ENCODE assay signal across 12 mouse cellular contexts in genomic region chr6:147822215-147822614, GRCm38 (mm10).
DNase-seq lines count a peak whose midpoint lies in the region; ATAC-seq and TF ChIP-seq lines count a peak whose summit lies in the region.
"Had no signal": no experiment of that assay in that cellular context is flagged by ENCODE, and none has a peak within 500 bp of the region (broad histone marks: within the 10 kb centered on the region; RNA-seq: fewer than 3 reads in every experiment).

No protein-coding gene starts in this region.

- no peak for TF ChIP-seq POLR2A in heart, adult 2 months (IDR thresholded peaks at IDR 0.05; ENCODE audit: insufficient read depth, low read depth, low read length)

- 29% methylated on average over 4 of the region's 4 CpGs for WGBS in embryonic facial prominence, embryonic 10.5 days
- 13% methylated on average over 4 of the region's 4 CpGs for WGBS in heart, adult 2 months

- no peaks in the 10 kb centered on the region for H3K79me2 ChIP-seq in heart, adult 2 months (replicated peaks; ENCODE audit: control insufficient read depth, insufficient read depth, low read length)

- no peak for TF ChIP-seq EP300 in heart, adult 2 months (IDR thresholded peaks at IDR 0.05; ENCODE audit: insufficient read depth, low read depth, low read length)

- no peaks in the 10 kb centered on the region for H3K27me3 ChIP-seq in embryonic facial prominence, embryonic 10.5 days (replicated peaks; ENCODE audit: low read depth, poor library complexity, severe bottlenecking)
- no peaks in the 10 kb centered on the region for H3K27me3 ChIP-seq in heart, adult 2 months (ENCODE audit: control insufficient read depth, insufficient read depth, low read length)
- H3K27me3 ChIP-seq: forebrain, embryonic 12.5 days; midbrain, embryonic 12.5 days had no signal

- no peaks in the 10 kb centered on the region for H3K36me3 ChIP-seq in embryonic facial prominence, embryonic 10.5 days (replicated peaks)
- no peaks in the 10 kb centered on the region for H3K36me3 ChIP-seq in heart, adult 2 months (ENCODE audit: control insufficient read depth, insufficient read depth, low read length)
- H3K36me3 ChIP-seq: forebrain, embryonic 12.5 days; midbrain, embryonic 12.5 days had no signal

- H3K9ac ChIP-seq in heart, adult 2 months (ENCODE audit: low read depth, low read length): no peak overlapping the region
- H3K9ac ChIP-seq: forebrain, embryonic 12.5 days; midbrain, embryonic 12.5 days had no signal

- peak; percentile 41 for TF ChIP-seq CTCF in heart, adult 2 months (IDR thresholded peaks at IDR 0.05)

- no peak for ATAC-seq in megakaryocyte, adult 5-6 weeks (ENCODE audit: poor library complexity, severe bottlenecking)

- H3K27ac ChIP-seq in embryonic facial prominence, embryonic 10.5 days (replicated peaks): no peak overlapping the region
- H3K27ac ChIP-seq in heart, adult 2 months: no peak overlapping the region
- H3K27ac ChIP-seq: forebrain, embryonic 12.5 days; midbrain, embryonic 12.5 days had no signal

- peaks cover 8% of the 10 kb centered on the region for H3K4me1 ChIP-seq in embryonic facial prominence, embryonic 10.5 days
- H3K4me1 ChIP-seq in heart, adult 2 months (ENCODE audit: control insufficient read depth, insufficient read depth, low read length): no peaks in the 10 kb centered on the region; the same call in 1 of the 2 replicates
- H3K4me1 ChIP-seq: midbrain, embryonic 12.5 days had no signal

- H3K4me3 ChIP-seq in embryonic facial prominence, embryonic 10.5 days: no peak overlapping the region
- H3K4me3 ChIP-seq in heart, adult 2 months: no peak overlapping the region
- H3K4me3 ChIP-seq: forebrain, embryonic 12.5 days; midbrain, embryonic 12.5 days had no signal

- intact Hi-C loops in heart, adult 2 months (cut with DNase I): no loop called here

- no peaks in the 10 kb centered on the region for H3K9me3 ChIP-seq in embryonic facial prominence, embryonic 10.5 days
- H3K9me3 ChIP-seq: forebrain, embryonic 12.5 days; midbrain, embryonic 12.5 days had no signal

- peak; percentile 8 to 22 for DNase-seq in kidney, postnatal 4 days
- no peak for DNase-seq in kidney, adult 9 months
- peak; percentile 38 for DNase-seq in embryonic facial prominence, embryonic 10.5 days (ENCODE audit: low spot score)
- peak; percentile 28 to 59 for DNase-seq in heart, adult 2 months
- DNase-seq in lung, postnatal 25 days (ENCODE audit: low spot score): peak; percentile 5
- no peak for DNase-seq in cerebellum, postnatal 36 days
- no peak for DNase-seq in testis, postnatal 14 days (ENCODE audit: low spot score)
- DNase-seq: cerebellum, postnatal 10 days; thymus, postnatal 14 days had no signal

Comparison
In these comparisons a context has a peak if more than half of its experiments do, and no peak if none do; other contexts are left out.
1. DNase-seq: peak in kidney, postnatal 4 days (2 of 2), embryonic facial prominence, embryonic 10.5 days (single experiment), heart, adult 2 months (2 of 2) and lung, postnatal 25 days (single experiment); none in kidney, adult 9 months (single experiment), cerebellum, postnatal 36 days (0 of 2) and testis, postnatal 14 days (single experiment).